Mouse (Mus musculus) left cerebral cortex, adult 18-20 months (tissue): ENCODE results near the gene Aff1. TPM values are rescaled to one million over a fixed set of nuclear protein-coding genes. Genes with fewer than 3 reads are reported as not detected.
A peak's percentile ranks its signal among the peaks of the same experiment; 100 is the strongest.

Experiments used
- DNase-seq, 2 experiments: peaks; one replicate each; pipeline ENCODE4 v3.0.0; 2021 to 2022; ENCODE audit warnings: low spot score in 2 of 2, mixed read lengths in 1 of 2
- total RNA-seq, 2 experiments: library from RNA; stranded (reverse); gene quantifications; 2 replicates each; pipeline ENCODE4 v1.2.3; 2021

Gene Aff1
- total RNA-seq, 2 experiments from 2014 or later: 13.3 to 15.4 TPM

DNA sequence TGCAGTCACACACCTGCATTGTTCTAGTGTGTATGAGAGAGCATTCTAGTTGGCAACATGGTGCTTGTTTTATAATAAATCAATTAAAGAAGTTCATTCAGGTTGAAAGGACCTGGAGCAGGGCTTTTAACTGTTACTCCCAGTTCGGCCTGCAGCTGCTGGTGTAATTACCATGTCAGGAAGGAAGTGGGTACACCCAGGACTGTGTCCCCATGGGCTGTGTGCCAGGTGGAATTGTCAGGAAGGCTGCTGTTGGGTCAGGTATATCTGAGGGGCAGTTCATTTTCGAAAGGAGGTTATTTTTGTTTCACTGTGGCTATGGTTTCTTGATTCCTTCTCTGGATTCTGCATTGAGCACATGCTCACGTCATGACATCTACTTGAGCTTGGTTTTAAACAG is 107.3 kb downstream of the Aff1 start:
- DNase-seq: no peak

DNA sequence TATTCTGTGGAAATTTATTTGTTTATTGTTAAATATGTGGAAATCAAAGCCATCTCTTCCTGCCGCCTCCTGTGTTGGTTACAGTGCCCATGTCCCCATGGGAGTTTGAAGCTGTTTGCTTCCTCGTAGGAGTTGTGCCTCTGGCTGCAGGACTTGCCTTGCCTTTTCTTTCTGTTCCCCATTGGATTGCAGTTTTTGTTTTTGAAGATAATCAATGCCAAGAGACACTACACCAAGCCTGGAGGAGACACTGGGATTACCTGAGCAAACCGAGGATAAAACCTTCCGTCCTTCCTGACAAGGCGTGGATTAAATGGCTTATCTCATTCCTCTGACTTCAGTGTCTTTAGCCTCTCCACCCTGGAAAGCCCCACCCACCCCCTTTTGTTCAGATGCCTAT is 107.8 kb downstream of the Aff1 start:
- DNase-seq: no peak

DNA sequence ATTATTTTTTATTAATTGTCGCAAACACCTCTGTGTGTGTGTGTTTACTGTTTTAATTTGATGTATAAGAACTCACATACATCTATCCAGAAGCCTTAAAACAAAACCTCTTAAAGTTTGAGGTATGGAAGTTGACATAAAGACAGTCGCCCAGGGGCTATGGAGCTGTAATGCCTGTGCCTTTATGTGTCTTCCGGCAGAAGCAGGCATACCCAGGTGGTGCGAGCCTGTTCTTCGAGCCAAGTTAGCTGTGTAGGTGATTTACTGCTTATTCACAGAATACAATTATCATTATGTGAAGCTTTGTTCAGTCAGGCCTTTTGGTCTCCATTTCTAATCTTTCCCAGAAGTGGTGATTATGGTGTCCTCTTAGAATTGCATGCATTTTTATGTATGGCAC is 111.2 kb downstream of the Aff1 start:
- no peak for DNase-seq

DNA sequence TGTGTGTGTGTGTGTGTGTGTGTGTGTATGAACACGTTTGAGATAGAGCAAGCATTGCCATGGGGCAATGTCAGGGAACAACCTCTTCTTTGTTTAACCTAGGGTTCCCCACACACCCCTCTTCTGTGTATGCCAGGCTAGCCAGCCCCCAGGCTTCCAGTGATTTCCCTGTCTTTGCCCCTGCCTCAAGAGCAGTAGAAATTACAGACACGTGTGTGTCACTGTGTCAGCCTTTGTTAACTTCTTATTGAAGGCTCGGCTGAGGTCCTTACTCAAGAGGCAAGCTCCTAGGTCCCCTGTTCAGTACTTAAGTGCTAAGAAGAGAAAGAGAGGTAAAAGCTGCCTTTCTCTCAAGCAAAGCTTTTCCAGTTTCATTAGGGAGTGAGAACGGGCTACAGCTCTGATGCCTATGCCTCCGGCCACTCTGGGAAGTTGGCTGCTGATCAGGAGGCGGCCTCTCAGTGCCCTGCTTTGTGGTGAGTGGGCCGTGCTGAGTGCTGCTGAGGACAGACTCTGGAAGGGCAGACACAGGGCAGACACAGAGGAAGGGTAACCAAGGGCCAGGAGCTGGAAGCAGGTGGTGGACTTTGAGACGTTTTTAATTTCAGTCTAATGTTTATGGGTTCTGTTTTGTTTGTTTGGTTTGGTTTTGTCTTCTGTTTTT is 111.9 kb downstream of the Aff1 start:
- DNase-seq: peak; percentile 36 to 38

DNA sequence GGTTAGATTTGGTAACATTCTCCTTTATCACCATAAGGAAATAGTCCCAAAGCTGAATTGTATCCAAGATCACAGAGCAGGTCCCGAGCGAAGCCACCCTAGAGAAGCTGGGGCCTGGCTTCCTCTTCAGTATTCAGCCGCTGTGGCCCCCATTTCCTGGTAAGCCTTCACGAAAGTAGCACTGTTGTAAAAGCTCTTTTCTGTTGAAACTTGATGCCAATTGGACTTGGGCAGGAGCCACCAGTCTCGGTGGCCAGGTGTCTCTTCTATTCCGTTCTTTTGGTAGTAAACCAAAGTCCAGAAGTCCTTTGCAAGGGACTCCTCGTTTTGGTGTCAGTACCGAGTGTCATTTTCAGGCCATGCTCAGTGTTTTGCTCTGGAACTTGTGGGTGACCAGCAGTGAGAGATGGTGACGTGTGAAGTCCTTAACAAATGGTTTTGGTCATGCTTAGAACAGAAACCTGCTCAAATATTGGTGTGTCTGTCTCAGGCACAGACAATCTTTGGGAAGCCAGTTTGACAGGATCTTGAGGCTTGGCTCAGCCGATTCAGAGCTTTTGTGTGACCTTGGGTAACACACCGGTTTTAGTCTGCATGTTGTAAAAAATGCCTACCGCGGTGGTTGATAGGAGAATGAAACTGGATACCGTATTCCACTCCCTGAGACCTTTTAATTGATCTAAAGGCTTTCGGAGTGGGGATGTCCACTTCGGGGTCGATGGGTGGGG is 114.8 kb downstream of the Aff1 start:
- no peak for DNase-seq

DNA sequence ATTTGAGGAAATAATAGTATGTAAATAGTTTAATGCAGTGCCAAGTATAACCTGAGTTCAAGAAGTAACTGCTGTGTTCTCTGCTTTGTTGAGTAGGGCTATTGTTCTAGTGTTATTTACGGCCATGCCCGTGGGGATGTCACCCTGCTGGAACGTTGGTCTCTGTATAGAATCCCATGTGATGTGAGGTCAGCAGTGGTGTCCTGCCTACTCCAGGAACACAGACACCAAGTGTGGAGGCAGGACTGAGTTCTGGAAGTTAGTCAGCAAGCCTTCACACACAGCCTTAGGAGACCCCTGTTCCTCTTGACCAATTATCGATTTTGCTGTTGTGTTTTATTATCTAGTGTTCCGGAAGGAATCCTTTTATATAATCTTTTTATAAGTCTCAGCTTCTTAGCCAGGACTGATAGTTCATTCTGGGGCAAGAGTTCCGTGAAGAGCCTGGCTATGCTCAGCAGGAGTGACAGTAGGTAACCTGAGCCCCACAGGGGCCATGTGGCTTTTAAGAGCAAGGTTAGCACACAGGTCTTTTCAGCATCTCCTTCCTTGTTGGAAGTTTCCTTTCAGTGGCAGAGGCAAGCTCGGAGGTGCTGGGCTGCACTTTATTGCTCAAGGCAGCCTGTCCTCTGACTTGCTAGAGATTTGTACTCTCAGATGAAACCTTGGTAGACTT is 115.6 kb downstream of the Aff1 start:
- DNase-seq: no peak

DNA sequence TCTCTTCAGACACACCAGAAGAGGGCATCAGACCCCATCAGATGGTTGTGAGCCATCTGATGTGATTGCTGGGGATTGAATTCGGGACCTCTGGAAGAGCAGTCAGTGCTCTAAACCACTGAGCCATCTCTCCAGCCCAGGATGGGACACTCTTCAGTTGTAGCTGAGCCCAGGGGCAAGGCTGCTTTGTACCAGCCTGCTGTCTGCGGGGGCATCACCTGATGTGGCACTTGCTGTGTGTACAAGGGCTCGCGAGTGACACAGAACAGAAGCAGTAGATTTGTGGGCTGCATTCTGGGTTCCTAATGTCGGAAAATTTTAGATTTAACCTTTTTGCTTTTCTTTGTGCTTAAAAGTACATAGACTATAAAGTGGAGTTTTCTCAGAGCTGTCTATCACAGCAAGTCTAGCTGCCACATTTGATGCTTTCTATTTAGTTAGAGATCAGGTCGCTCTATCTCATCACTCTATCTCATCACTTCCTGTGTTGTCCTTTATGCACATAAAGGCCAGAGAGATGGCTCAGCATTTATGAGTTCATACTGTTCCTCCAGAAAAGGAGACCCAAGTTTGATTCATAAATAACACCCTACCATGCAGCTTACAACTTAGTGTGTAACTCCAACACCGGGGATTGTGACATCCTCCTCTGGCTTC is 117.6 kb downstream of the Aff1 start:
- no peak for DNase-seq

DNA sequence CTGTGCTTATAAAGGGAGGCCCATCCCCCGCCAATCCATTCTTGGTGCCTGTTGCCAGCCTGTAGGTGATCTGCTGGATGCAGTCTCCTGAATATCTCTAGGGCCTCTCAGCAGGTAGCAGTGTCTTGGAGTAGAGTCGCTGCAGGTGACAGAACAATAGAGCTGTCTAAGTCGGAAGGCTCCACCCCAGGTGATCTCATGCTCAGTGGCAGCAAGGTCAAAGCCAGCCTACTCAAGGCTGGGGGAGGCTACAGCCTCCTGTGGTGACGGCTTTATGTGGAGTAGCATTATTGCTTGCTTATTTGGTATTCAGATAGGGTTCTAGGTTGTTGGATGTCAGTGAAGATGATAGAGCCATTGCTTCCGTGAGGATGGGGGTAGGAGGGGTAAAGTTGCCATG is 121.1 kb downstream of the Aff1 start:
- DNase-seq: no peak

DNA sequence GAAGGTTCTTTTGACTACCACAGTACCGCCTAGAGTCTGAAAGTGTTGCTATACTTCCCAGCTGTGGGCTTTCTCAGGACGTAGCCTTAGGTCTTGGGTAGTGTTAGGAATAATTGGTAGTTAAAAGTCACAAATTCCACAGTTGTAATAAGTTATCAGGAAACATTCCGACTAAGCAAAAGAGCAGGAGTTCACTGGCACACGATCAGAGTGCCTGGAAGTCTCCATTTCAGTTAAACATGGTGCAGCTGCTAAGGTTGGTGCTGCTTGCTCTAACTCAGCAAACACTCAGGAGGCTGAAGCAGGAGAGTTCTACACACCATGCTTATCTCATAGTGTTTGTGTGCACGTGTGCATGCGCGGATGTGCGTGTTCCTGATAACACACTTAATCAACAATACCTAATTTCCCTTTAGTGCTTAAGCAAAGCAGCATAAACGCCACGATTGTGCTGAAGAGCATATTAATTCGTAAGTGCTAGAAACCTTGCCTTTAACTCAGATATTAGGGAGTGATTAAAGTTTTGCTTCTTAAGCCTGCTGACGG is 121.9 kb downstream of the Aff1 start:
- DNase-seq: no peak

DNA sequence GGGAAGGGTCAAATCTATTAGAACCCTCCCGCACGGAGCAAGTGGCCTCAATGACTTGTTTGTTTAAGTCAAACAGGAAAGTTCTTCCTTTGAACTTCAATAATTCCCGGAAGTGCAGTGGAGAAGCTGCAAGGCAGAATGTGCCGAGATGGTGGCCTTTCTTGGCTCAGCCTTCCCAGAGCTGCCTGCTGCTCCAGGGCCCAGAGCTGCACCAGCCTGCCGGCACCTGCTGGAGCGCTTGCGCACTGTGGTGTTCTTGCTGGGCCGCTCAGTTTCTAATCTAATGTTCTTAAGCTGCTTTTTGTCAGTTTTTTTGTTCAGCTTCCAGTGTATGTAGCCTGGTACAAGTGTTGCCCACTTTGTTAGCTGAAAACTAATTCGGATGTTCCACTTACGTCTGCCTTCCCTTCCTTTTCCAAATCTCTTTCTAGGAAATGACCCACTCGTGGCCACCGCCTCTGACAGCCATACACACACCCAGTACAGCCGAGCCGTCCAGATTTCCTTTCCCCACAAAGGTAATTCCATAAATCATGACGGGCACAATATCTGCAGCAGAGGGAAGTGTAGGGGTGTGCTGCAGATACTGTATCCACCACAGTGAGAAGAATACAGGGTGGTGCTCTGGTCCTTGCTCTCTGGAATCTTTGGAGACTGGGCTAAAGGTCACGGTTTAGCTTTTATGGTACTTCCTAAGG is 122.5 kb downstream of the Aff1 start:
- DNase-seq: no peak

DNA sequence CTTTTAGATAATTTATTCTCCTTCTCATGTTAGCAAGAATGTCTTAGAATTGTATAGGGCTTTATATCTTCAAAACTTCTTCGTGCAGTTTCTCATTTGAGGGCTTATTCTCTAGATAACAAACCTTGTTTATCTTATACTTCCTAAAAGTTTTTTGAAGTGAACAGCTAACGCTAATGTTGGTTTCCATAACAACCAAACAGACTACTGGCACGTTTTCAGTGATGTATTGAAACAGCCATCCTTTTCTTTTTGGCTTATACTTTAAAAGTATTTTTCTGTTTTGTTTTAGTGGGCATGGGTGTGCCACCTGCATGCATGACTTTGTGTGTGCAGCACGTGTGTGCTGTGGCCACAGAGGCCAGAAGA is 123.1 kb downstream of the Aff1 start:
- DNase-seq: no peak

DNA sequence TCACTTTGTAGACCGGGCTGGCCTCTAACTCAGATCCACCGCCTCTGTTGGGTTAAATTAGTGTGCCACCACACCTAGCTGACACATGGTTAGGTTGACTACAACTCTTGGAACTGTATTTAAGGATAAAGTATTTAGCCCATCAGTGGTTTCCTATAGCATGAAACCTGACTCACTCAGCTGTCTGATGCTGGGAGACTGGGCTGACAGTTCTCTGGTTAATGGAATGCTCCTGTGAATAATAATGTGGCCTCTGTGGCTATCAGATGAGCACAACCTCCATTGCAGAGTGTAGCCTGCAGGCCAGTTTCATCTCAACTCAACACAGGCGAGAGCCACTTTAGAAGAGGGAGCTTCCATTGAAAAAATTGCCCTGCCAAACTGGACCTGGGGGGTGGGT is 124.5 kb downstream of the Aff1 start:
- no peak for DNase-seq

DNA sequence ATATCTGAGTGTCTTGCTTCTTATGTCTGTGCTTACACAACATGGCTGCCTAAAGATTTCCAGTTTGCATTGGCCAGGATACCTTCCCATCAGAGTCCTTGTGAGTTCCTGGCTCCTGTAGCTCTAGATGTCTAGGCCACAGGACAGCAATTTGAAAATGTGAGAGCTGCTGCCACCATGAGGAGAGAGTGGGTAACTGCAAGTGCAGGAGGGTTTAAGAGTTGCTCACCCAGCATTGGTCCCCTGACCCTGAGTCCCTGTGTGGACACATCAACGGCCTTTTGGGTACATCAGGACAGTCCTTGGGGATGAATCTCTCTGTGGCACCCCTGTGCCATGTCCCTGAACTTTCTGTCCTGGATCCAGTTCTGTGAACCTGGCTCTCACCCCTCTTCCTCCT is 125.6 kb downstream of the Aff1 start:
- peak; percentile 72 to 80 for DNase-seq

DNA sequence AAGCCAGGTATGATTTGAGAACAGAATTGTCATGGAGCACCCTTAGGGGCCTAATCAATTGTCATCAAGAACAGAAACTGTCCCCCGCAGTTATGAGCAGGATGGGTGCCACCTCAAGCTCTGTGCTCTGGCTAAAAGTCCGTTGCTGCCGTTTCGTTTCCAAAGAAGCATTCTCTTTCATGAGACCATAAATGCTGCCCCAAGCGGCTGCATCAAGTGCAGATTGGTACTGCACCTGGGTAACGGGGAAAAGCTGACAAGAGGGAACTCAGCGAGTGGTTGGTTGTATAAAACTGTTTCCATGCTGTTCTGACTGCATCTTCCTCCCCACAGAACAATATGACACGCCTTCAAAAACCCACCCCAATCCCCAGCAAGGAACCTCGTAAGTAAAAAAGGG is 126.4 kb downstream of the Aff1 start:
- no peak for DNase-seq

DNA sequence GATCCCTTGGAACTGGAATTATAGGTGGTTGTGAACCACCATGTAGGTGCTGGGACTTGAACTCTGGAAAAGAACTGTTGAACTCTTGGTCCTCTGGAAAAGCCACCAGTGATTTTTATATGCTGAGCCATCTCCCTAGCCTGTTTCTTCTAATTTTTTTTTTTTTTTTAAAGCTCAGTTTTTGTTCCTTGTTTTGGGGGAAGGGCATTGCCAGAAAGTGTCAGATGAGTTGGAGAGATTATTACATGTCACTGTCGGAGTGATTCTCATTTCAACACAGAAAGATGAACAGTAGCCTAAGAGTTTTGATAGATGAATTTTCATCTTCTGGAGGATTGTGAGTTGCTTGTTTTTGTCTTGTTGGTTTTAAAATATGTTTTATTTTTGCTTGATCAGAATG is 127.5 kb downstream of the Aff1 start:
- DNase-seq: no peak

DNA sequence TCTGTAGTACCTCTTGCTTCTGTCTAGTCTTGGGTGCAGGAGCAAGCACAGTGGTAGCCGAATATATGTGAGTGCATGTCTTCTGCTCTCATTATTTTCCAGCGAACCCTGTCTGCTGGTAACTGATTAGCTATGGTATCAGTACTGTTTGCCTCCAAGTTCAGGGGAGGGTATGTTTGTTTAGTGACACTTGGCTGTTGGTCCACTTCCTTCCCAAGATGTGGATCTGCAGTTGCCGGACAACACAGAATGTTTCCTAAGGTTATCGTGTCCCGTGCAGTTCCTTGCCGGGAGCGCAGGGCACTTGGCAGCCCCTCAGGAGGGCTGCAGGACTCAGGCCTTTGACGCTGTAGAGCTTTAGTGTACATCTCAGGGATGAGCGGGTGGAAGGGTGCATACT is 128.9 kb downstream of the Aff1 start:
- DNase-seq: no peak

DNA sequence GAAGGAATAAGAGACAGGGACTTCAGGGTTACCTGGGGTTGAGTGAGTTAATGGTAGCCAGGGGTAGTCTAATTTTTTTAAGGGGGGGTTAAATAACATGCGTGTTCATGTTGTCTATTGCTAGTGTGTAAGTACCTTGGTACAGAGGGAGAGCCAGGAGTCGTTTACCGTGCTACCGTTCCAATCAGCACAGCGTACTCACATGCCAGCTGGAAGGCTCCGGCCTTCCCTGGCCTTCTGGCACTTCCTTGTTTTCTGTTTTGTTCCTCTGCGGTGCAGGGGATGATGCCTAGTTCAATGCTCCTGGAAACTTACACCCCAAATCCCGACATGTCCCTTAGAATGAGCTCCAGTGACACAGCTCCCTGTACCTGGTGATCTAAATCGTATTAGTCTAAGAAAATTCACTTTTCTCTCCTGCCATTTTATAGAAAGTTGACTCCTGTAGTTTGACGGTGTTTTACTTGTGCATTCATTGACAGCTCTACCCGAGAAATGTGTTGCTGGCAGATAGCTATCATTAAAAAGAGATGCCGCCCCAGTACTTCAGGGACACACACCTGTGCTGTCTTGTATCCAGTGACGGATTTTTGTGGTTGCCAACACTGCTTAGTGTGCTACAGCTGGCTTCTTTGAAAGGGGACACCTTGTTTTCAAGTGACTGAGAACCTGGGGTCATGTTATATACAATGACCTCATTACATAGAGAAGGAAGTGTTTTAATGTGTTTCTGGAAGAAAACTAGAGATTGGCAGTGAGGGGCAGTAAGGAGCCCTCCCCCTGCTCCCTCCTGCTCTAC is 129.5 kb downstream of the Aff1 start:
- DNase-seq: no peak

DNA sequence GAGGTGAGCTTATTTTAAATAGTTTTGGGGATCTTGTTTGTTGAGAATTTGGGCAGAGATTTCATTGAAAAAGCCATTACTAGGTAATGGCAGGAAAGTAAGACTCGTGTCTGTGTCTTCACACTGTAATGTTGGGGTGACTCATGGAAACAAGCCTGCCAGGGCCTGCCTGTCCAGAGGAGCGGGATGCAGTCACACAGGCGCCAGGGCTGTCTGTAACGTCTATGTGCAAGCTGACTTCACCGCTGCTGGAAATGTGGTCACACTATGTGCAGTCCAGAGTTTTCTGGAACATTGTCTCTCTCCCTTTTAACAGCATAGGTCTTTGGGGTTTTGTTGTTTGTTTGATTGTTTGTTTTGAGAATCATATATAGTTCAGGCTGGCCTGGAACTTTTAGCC is 130.8 kb downstream of the Aff1 start:
- no peak for DNase-seq

DNA sequence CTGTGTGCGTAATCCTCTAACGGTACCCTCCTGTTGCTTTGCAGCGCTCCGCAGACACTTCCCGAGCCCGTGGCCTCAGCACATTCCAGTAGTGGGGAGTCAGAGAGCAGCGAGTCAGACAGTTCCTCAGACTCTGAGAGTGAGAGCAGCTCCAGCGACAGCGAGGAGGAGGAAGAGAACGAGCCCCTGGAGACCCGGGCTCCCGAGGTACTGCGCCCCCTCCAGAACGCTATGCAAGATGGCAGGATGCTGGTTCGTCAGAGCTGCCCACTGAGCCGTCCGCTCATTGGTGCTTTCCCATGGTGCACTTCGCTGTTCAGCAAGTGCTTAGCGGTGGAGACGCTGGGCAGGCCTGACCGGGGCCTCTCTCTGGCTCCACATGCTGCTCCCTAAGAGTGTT is 136.1 kb downstream of the Aff1 start:
- no peak for DNase-seq

DNA sequence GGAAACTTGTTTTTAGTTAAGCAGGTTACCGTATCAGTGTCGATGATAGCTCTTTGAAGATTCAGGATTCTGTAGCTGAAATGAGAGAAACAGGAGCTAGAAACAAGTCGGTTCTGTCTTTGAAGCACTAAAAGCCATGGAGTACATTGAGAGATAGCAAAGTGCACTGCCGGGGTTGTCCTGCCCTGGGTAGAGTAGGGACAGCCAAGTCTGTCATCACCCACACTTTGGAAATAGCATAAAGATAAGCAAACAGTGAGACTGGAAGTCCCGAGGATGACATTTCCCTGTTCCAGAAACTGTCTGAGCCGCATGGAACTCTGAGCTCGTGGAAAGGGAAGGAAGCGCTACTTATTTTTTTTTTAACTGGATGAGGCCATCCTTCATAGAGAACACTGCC is 136.6 kb downstream of the Aff1 start:
- DNase-seq: no peak
